Mouse (Mus musculus) liver, postnatal 0 days (tissue): ENCODE results near the gene Alx1. TPM values are rescaled to one million over a fixed set of nuclear protein-coding genes. Genes with fewer than 3 reads are reported as not detected.

ENCODE experiments used
- ATAC-seq: fragments of 200-750 bp; cut with Nextera tagmentation; 2 replicates; pipeline ENCODE4 v1.8.0; 2017; ENCODE audit warnings: mild to moderate bottlenecking, moderate library complexity
- DNase-seq: peaks from one replicate; pipeline ENCODE4 v3.0.0-alpha.2; 2016
- H3K27ac ChIP-seq: fragments of 300-500 bp; sonication (generic); 2 replicates; pipeline ENCODE4 v1.5.1; 2014; ENCODE audit warnings: antibody characterized with exemption, moderate library complexity, mild to moderate bottlenecking, low read depth
- H3K27me3 ChIP-seq: fragments of 300-500 bp; sonication (generic); 2 replicates; pipeline ENCODE4 v1.6.1; 2014; ENCODE audit warnings: low read length, control low read depth, mixed read lengths; ENCODE audit not compliant: insufficient read depth
- H3K36me3 ChIP-seq: fragments of 300-500 bp; sonication (generic); replicated peaks from 2 replicates; pipeline ENCODE4 v1.6.1; 2014; ENCODE audit warnings: mild to moderate bottlenecking, control low read depth, low read length, moderate library complexity, mixed read lengths; ENCODE audit not compliant: insufficient read depth
- H3K4me1 ChIP-seq: fragments of 300-500 bp; sonication (generic); 2 replicates; pipeline ENCODE4 v1.6.1; 2014; ENCODE audit warnings: antibody characterized with exemption, mild to moderate bottlenecking, control low read depth; ENCODE audit not compliant: insufficient read depth
- H3K4me2 ChIP-seq: fragments of 300-500 bp; sonication (generic); 2 replicates; pipeline ENCODE4 v1.6.1; 2014; ENCODE audit warnings: low read depth, mild to moderate bottlenecking, low read length, moderate library complexity, mixed read lengths
- H3K4me3 ChIP-seq: fragments of 300-500 bp; sonication (generic); 2 replicates; pipeline ENCODE4 v1.5.1; 2014; ENCODE audit warnings: low read depth, low read length
- H3K9ac ChIP-seq: fragments of 300-500 bp; sonication (generic); replicated peaks from 2 replicates; pipeline ENCODE4 v1.6.1; 2014; ENCODE audit warnings: mild to moderate bottlenecking, moderate library complexity
- H3K9me3 ChIP-seq: fragments of 300-500 bp; sonication (generic); 2 replicates; pipeline ENCODE4 v1.6.1; 2016; ENCODE audit warnings: mild to moderate bottlenecking, control low read depth, low read length, mixed read lengths
- CTCF ChIP-seq: sonication (generic); IDR thresholded peaks from 2 replicates; pipeline ENCODE4 v1.5.1; 2016; ENCODE audit warnings: antibody characterized with exemption, low read depth
- EP300 ChIP-seq: IDR thresholded peaks from 2 replicates; pipeline ENCODE4 v1.6.1; 2016; ENCODE audit warnings: antibody characterized with exemption, low read depth, mild to moderate bottlenecking
- WGBS: fragments of 180-500 bp; shearing (Covaris S2); extraction: QIAGEN DNeasy Blood & Tissue Kit; methylation state at CpG from one replicate; pipeline ENCODE4 v1.1.7; 2014; ENCODE audit not compliant: insufficient replicate concordance; 5-methylcytosine and 5-hydroxymethylcytosine counted together
- polyA plus RNA-seq: library from polyadenylated mRNA; unstranded; fragments of >200 nt; fragmentation: Nextera tagmentation; extraction: Ambion mirVana; gene quantifications from 2 replicates; pipeline ENCODE4 v1.2.1, GENCODE M21; 2015

Gene Alx1
- polyA plus RNA-seq: not detected in 2 replicates

DNA sequence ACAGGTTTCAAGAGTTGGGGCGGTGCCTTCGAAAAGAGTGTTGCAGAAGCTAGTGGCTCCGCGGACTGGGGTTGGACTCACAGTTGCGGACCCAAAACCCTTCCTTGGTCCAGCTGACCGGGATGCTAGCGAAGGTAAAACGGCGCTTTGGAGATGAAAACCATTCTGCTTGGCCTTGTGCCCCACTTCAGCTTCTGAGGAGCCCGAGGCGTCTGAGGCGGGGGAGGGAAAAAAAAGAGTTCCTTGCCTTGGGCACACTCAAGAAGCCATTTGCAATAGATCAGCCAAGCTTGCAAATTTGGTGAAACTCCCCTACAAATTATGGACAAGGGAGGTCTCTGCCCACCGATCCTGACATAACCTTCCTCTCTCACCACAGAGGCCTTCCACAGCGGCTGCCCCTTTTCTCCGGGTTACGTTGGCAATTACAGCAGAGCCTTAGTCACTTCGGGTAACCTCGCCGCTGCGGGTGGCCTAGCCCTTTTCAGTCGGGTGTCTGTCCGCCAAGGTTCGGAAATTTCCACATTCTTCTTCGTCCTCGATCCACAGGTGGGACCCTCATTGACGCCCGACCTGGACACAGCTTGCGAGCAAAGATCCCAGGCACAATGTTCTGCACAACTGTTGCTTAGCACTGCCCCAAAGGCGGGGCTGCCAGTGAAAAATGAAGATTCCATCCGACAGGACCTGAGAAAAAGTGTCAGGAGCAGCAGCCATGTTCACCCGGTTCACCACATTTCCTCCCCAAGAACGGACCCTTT, at the start of gene Alx1:
Gene Alx1, minus strand, starts transcription at position 486 of the 761 bp plus-strand sequence.
- peaks cover 2% of the 10 kb centered on the region; the same call in 1 of the 2 replicates for H3K4me1 ChIP-seq
- no peaks in the 10 kb centered on the region for H3K9me3 ChIP-seq
- no peaks in the 10 kb centered on the region for H3K36me3 ChIP-seq
- H3K27ac ChIP-seq: no peak within 1 kb of the TSS
- DNase-seq: no peak
- H3K27me3 ChIP-seq: peaks cover 82% of the 10 kb centered on the region
- H3K4me2 ChIP-seq: no peak within 1 kb of the TSS
- no peak for TF ChIP-seq CTCF
- whole genome bisulfite sequencing: 3% methylated on average over 32 of the region's 32 CpGs
- no peak within 1 kb of the TSS for H3K4me3 ChIP-seq
- H3K9ac ChIP-seq: no peak within 1 kb of the TSS
- ATAC-seq: no peak

- H3K9ac ChIP-seq: no peak overlapping the region
- H3K4me2 ChIP-seq: no peak overlapping the region
- TF ChIP-seq CTCF (no peak), EP300 (no peak)
- no peak for ATAC-seq
- no peaks in the 10 kb centered on the region for H3K36me3 ChIP-seq
- no peak overlapping the region for H3K27ac ChIP-seq
- no peaks in the 10 kb centered on the region for H3K9me3 ChIP-seq
- WGBS: 79% methylated on average over 2 of the region's 2 CpGs
- H3K4me3 ChIP-seq: no peak overlapping the region
- no peak for DNase-seq
- H3K27me3 ChIP-seq: no peaks in the 10 kb centered on the region
- no peaks in the 10 kb centered on the region for H3K4me1 ChIP-seq
Measured at GRCm38 (mm10) chr10:103049593-103049992, 19.6 kb upstream of the Alx1 start.

GRCm38 (mm10) chr10:103046623-103047022, 16.6 kb upstream of the Alx1 start:
- Histone ChIP-seq H3K4me1 (no peaks in the 10 kb centered on the region), H3K9ac (no peak overlapping the region), H3K4me2 (no peak overlapping the region), H3K9me3 (no peaks in the 10 kb centered on the region), H3K4me3 (no peak overlapping the region), H3K27me3 (no peaks in the 10 kb centered on the region), H3K36me3 (no peaks in the 10 kb centered on the region), H3K27ac (no peak overlapping the region)
- WGBS: 62% methylated on average over 3 of the region's 3 CpGs
- DNase-seq (no peak), ATAC-seq (no peak)
- TF ChIP-seq CTCF (no peak), EP300 (no peak)

DNA sequence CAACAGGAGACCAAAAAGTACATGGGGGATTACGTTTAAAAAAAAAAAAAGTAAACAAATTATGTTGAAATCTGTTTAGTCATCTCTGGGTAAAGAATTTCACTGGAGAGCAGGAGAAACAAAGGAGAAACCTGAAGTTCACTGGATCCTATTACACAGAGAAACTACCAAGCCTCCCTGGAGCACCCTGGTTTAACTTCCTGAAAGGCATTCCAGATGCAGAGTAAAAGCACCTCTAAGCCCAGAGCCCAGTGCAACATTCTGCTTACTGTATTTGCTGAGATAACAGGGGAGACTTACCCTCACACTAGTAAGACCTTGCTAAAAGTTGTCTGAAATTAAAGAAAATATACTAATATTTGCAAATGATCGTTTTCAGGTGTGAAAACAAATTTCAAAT, 15.0 kb upstream of the Alx1 start:
- 38% methylated on average over 2 of the region's 2 CpGs for WGBS
- H3K9ac ChIP-seq: no peak overlapping the region

GRCm38 (mm10) chr10:103035002-103035640, 5.1 kb upstream of the Alx1 start:
- DNase-seq: no peak
- ATAC-seq: no peak
- 3% methylated on average over 14 of the region's 14 CpGs for WGBS

More for the DNA sequence above, 15.0 kb upstream of the Alx1 start:
- TF ChIP-seq CTCF: no peak
- TF ChIP-seq EP300: no peak
- H3K4me3 ChIP-seq: no peak overlapping the region
- H3K36me3 ChIP-seq: no peaks in the 10 kb centered on the region
- no peaks in the 10 kb centered on the region for H3K9me3 ChIP-seq
- H3K4me1 ChIP-seq: no peaks in the 10 kb centered on the region
- ATAC-seq (no peak), DNase-seq (no peak)
- no peak overlapping the region for H3K4me2 ChIP-seq
- H3K27me3 ChIP-seq: no peaks in the 10 kb centered on the region
- no peak overlapping the region for H3K27ac ChIP-seq

GRCm38 (mm10) chr10:103030931-103031330, 916 bp upstream of the Alx1 start:
- no peak overlapping the region for H3K9ac ChIP-seq
- TF ChIP-seq CTCF: no peak
- no peak for TF ChIP-seq EP300
- ATAC-seq (no peak), DNase-seq (no peak)
- WGBS: 5% methylated on average over 11 of the region's 11 CpGs
- no peaks in the 10 kb centered on the region for H3K9me3 ChIP-seq
- H3K27me3 ChIP-seq: peaks cover 85% of the 10 kb centered on the region
- H3K4me3 ChIP-seq: no peak overlapping the region
- H3K36me3 ChIP-seq: no peaks in the 10 kb centered on the region
- no peak overlapping the region for H3K4me2 ChIP-seq
- peaks cover 2% of the 10 kb centered on the region; the same call in 1 of the 2 replicates for H3K4me1 ChIP-seq
- no peak overlapping the region for H3K27ac ChIP-seq

More at GRCm38 (mm10) chr10:103035002-103035640, 5.1 kb upstream of the Alx1 start:
- no peak overlapping the region for H3K27ac ChIP-seq
- H3K27me3 ChIP-seq: peaks cover 45% of the 10 kb centered on the region
- no peak overlapping the region for H3K4me3 ChIP-seq
- no peaks in the 10 kb centered on the region for H3K9me3 ChIP-seq
- H3K36me3 ChIP-seq: no peaks in the 10 kb centered on the region
- no peaks in the 10 kb centered on the region for H3K4me1 ChIP-seq
- H3K9ac ChIP-seq: no peak overlapping the region
- TF ChIP-seq EP300 (no peak), CTCF (no peak)
- H3K4me2 ChIP-seq: no peak overlapping the region
